Mouse (Mus musculus): ENCODE data around the gene Aqp12. TPM values are rescaled to one million over a fixed set of nuclear protein-coding genes. Genes with fewer than 3 reads are reported as not detected.

Aqp12 gene
- polyA plus RNA-seq, 1 experiment from 2014 or later, result not detected

DNA sequence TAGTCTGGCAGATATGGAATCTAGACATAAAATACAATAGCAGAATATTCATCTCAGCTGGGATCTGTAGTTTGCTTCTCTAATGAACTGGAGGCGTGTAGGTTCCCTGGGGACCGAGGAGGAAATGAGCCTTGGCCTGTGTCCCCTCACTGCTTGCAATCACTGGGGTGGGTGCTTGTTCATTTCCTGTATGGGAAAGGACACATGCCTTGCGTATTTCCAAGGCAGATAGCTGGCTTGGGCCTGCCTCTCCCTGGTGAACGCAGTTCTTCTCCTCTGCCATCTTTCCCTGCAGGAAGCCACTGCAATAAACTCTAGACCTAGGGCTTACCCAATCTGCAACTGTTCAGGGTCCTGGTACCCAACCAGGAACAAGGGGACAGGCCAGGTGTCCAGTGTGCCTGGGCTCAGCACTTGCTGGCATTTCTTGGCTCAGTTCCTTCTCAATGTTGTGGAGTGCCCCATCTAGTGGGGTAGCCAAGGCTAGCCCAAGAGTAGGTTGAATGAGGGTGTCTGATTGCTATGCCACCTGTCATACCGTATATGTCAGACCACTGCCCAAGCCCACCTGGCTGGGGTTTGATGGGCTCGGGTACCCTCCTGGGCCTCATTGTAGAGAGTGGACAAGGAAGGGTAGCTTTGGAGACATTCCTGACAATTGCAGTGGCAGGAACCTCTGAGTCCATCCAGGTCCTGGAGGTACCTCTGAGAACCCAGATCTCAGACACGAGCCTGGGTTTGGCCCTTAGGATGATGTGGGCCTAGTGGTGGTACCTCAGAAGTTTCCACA, 24.9 kb upstream of the Aqp12 start:
- Histone ChIP-seq H3K4me1 (replicated peaks; ENCODE audit: control insufficient read depth, insufficient read depth, low read length) (peaks cover 10% of the 10 kb centered on the region), H3K9ac (ENCODE audit: low read length) (no peak overlapping the region), H3K4me2 (ENCODE audit: low read depth, low read length) (no peak overlapping the region), H3K4me3 (ENCODE audit: low read length) (no peak overlapping the region), H3K36me3 (ENCODE audit: control insufficient read depth, insufficient read depth, low read length) (no peaks in the 10 kb centered on the region), H3K27ac (ENCODE audit: low read length) (no peak overlapping the region), H3K27me3 (ENCODE audit: control insufficient read depth, insufficient read depth, low read depth, low read length) (no peaks in the 10 kb centered on the region; the same call in 1 of the 2 replicates), H3K9me3 (ENCODE audit: control insufficient read depth, low read length) (no peaks in the 10 kb centered on the region)
- 71% methylated on average over 7 of the region's 7 CpGs for WGBS
- ATAC-seq (ENCODE audit: low read depth), result no peak

DNA sequence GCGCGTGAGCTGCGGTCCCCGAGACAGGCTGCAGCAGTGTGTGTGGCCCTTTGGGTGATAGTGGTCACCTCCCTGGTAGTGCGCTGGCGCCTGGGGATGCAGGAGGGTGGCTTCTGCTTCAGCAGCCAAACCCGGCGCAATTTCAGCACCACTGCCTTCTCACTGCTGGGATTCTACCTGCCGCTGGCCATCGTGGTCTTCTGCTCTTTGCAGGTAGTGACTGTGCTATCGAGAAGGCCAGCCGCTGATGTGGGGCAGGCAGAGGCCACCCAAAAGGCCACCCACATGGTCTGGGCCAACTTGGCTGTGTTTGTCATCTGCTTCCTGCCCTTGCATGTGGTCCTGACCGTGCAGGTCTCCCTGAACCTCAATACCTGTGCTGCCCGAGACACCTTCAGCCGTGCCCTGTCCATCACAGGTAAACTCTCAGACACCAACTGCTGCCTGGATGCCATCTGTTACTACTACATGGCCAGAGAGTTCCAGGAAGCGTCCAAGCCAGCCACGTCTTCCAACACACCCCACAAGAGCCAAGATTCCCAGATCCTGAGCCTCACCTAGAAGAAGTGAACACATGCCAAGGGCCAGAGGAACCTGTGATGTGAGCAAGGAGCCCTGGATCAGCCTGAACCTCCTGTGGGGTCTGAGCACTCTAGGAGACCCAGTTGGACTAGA, 23.1 kb upstream of the Aqp12 start:
- no peaks in the 10 kb centered on the region; the same call in 1 of the 2 replicates for H3K27me3 ChIP-seq (ENCODE audit: control insufficient read depth, insufficient read depth, low read depth, low read length)
- no peaks in the 10 kb centered on the region for H3K36me3 ChIP-seq (ENCODE audit: control insufficient read depth, insufficient read depth, low read length)
- no peak overlapping the region for H3K4me3 ChIP-seq (ENCODE audit: low read length)
- WGBS, result 91% methylated on average over 17 of the region's 17 CpGs
- H3K27ac ChIP-seq (ENCODE audit: low read length), result no peak overlapping the region
- H3K4me2 ChIP-seq (ENCODE audit: low read depth, low read length), result no peak overlapping the region
- peaks cover 10% of the 10 kb centered on the region for H3K4me1 ChIP-seq (replicated peaks; ENCODE audit: control insufficient read depth, insufficient read depth, low read length)
- ATAC-seq (ENCODE audit: low read depth), result no peak
- no peaks in the 10 kb centered on the region for H3K9me3 ChIP-seq (ENCODE audit: control insufficient read depth, low read length)
- H3K9ac ChIP-seq (ENCODE audit: low read length), result no peak overlapping the region

- 83% methylated on average over 5 of the region's 5 CpGs for WGBS
Observed at GRCm38 (mm10) chr1:92984999-92985398, 21.1 kb upstream of the Aqp12 start.

DNA sequence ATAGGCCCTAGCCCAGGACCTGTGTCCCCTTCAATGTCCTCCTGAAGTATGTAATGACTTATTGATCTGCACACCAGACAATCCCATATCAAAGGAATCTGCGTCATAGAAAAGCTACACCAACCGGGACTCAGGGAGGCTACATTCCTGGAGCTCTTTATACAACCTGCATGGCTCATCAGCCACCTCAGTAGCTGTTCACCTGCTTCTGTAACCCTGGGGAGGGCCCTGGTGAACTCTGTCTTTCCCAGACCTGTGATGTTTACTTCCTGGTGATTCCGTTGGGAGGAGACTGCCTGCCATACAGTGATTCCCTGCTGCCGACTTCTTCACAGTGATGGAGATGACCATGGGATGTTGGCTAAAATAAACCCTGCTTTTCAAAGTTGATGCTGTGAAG, 17.2 kb upstream of the Aqp12 start:
- WGBS, result 46% methylated on average over 4 of the region's 4 CpGs

More at GRCm38 (mm10) chr1:92984999-92985398, 21.1 kb upstream of the Aqp12 start:
- Histone ChIP-seq H3K9me3 (ENCODE audit: control insufficient read depth, low read length) (no peaks in the 10 kb centered on the region), H3K27me3 (ENCODE audit: control insufficient read depth, insufficient read depth, low read depth, low read length) (no peaks in the 10 kb centered on the region), H3K4me1 (replicated peaks; ENCODE audit: control insufficient read depth, insufficient read depth, low read length) (no peaks in the 10 kb centered on the region), H3K36me3 (ENCODE audit: control insufficient read depth, insufficient read depth, low read length) (no peaks in the 10 kb centered on the region), H3K4me3 (ENCODE audit: low read length) (no peak overlapping the region), H3K4me2 (ENCODE audit: low read depth, low read length) (no peak overlapping the region), H3K27ac (ENCODE audit: low read length) (no peak overlapping the region), H3K9ac (ENCODE audit: low read length) (no peak overlapping the region)
- ATAC-seq (ENCODE audit: low read depth), result no peak

DNA sequence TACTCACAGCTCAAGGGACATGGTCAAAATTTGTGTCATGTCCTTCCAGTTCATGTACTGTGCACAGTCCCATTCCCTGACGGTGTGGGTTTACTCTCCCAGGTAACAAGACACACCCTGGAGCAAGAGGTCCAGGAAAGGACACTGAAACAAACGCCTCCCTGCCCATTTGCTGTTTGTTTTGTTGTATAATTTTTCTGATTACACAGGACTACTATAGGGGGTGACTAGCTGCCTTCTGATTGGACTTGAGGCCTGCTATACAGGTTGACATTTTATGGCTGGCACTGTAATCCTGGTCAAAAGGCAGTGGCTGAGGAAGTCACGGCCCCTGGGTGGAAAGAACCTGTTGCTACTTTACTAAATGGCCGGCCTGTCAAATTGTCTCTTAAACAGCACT, 16.2 kb upstream of the Aqp12 start:
- 42% methylated on average over 4 of the region's 4 CpGs for WGBS
- H3K4me2 ChIP-seq (ENCODE audit: low read depth, low read length), result no peak overlapping the region

More for the DNA sequence above, 17.2 kb upstream of the Aqp12 start:
- H3K27me3 ChIP-seq (ENCODE audit: control insufficient read depth, insufficient read depth, low read depth, low read length), result no peaks in the 10 kb centered on the region
- ATAC-seq (ENCODE audit: low read depth), result no peak
- H3K9me3 ChIP-seq (ENCODE audit: control insufficient read depth, low read length), result no peaks in the 10 kb centered on the region
- no peaks in the 10 kb centered on the region for H3K36me3 ChIP-seq (ENCODE audit: control insufficient read depth, insufficient read depth, low read length)
- H3K27ac ChIP-seq (ENCODE audit: low read length), result no peak overlapping the region
- no peak overlapping the region for H3K4me2 ChIP-seq (ENCODE audit: low read depth, low read length)
- no peak overlapping the region for H3K4me3 ChIP-seq (ENCODE audit: low read length)
- no peaks in the 10 kb centered on the region for H3K4me1 ChIP-seq (replicated peaks; ENCODE audit: control insufficient read depth, insufficient read depth, low read length)
- H3K9ac ChIP-seq (ENCODE audit: low read length), result no peak overlapping the region

DNA sequence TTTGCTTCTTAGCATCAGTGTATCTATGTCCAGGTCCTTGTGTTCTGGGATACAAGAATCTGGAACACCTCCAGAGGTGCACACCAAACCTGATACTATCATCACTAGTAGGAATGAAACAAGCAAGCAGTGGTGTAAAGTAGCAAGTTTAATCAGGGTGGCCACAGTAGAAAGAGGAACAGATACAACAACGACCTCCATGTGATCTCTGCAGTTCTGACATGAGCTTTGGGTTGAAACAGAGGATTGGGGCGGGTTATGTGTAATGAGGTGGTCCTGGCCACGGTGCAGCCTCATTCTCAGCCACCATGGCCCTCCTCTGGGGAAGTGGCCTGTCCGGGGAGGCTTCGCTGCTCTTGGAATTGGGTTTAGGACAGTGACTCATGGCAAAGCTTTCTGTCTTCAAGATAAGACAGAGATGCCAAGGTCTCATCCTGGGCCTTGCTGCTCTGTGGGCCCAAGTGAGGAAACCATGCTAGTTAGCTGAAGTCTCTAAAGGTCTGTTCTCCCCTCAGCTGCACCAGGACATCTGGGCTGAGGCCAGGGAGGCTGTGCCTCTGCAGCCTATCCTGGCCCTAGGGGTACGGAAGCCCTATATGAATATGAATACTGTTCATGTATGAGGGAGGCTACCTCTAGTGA, 13.8 kb upstream of the Aqp12 start:
- Histone ChIP-seq H3K27me3 (ENCODE audit: control insufficient read depth, insufficient read depth, low read depth, low read length) (no peaks in the 10 kb centered on the region), H3K9me3 (ENCODE audit: control insufficient read depth, low read length) (no peaks in the 10 kb centered on the region), H3K36me3 (ENCODE audit: control insufficient read depth, insufficient read depth, low read length) (no peaks in the 10 kb centered on the region), H3K4me1 (replicated peaks; ENCODE audit: control insufficient read depth, insufficient read depth, low read length) (no peaks in the 10 kb centered on the region), H3K4me3 (ENCODE audit: low read length) (no peak overlapping the region), H3K9ac (ENCODE audit: low read length) (no peak overlapping the region), H3K27ac (ENCODE audit: low read length) (no peak overlapping the region), H3K4me2 (ENCODE audit: low read depth, low read length) (no peak overlapping the region)
- no peak for ATAC-seq (ENCODE audit: low read depth)
- WGBS, result 77% methylated on average over 6 of the region's 6 CpGs

More for the DNA sequence above, 16.2 kb upstream of the Aqp12 start:
- Histone ChIP-seq H3K9me3 (ENCODE audit: control insufficient read depth, low read length) (no peaks in the 10 kb centered on the region), H3K27ac (ENCODE audit: low read length) (no peak overlapping the region), H3K36me3 (ENCODE audit: control insufficient read depth, insufficient read depth, low read length) (no peaks in the 10 kb centered on the region), H3K4me3 (ENCODE audit: low read length) (no peak overlapping the region), H3K4me1 (replicated peaks; ENCODE audit: control insufficient read depth, insufficient read depth, low read length) (no peaks in the 10 kb centered on the region), H3K9ac (ENCODE audit: low read length) (no peak overlapping the region), H3K27me3 (ENCODE audit: control insufficient read depth, insufficient read depth, low read depth, low read length) (no peaks in the 10 kb centered on the region)
- no peak for ATAC-seq (ENCODE audit: low read depth)

GRCm38 (mm10) chr1:92992880-92993279, 13.3 kb upstream of the Aqp12 start:
- WGBS, result 70% methylated on average over 2 of the region's 2 CpGs
- Histone ChIP-seq H3K4me3 (ENCODE audit: low read length) (no peak overlapping the region), H3K36me3 (ENCODE audit: control insufficient read depth, insufficient read depth, low read length) (no peaks in the 10 kb centered on the region), H3K27me3 (ENCODE audit: control insufficient read depth, insufficient read depth, low read depth, low read length) (no peaks in the 10 kb centered on the region), H3K9ac (ENCODE audit: low read length) (no peak overlapping the region), H3K9me3 (ENCODE audit: control insufficient read depth, low read length) (no peaks in the 10 kb centered on the region), H3K4me1 (replicated peaks; ENCODE audit: control insufficient read depth, insufficient read depth, low read length) (no peaks in the 10 kb centered on the region), H3K27ac (ENCODE audit: low read length) (no peak overlapping the region), H3K4me2 (ENCODE audit: low read depth, low read length) (no peak overlapping the region)
- no peak for ATAC-seq (ENCODE audit: low read depth)

DNA sequence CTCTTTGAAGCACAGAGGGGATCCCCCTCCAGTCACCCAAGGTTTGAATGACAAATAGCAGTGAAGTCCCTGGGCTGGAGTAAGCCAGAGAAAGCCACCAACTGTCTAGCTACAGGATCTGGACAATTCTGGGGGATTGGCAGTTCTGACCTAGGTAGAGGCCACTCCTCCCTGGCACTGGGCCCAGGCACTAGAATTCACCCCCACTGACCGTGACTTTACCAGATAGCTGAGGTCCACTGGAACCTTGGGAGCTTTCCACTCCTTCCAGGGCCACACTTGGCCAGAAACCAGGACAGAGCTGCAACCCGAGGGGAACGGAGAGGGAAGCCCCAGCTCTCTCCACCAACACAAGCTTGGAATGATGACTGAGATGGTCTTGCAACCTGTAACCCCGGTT, 3.1 kb downstream of the Aqp12 start:
- 32% methylated on average over 4 of the region's 4 CpGs for WGBS
- Histone ChIP-seq H3K9me3 (ENCODE audit: control insufficient read depth, low read length) (no peaks in the 10 kb centered on the region), H3K4me2 (ENCODE audit: low read depth, low read length) (no peak overlapping the region), H3K27me3 (ENCODE audit: control insufficient read depth, insufficient read depth, low read depth, low read length) (no peaks in the 10 kb centered on the region), H3K4me3 (ENCODE audit: low read length) (no peak overlapping the region), H3K27ac (ENCODE audit: low read length) (no peak overlapping the region), H3K9ac (ENCODE audit: low read length) (no peak overlapping the region), H3K4me1 (replicated peaks; ENCODE audit: control insufficient read depth, insufficient read depth, low read length) (peaks cover 3% of the 10 kb centered on the region; the same call in 1 of the 2 replicates), H3K36me3 (ENCODE audit: control insufficient read depth, insufficient read depth, low read length) (no peaks in the 10 kb centered on the region)
- peak; percentile 32; the same call in 1 of the 2 replicates for ATAC-seq (ENCODE audit: low read depth)

- no peak overlapping the region for H3K27ac ChIP-seq (ENCODE audit: low read length)
- H3K27me3 ChIP-seq (ENCODE audit: control insufficient read depth, insufficient read depth, low read depth, low read length), result no peaks in the 10 kb centered on the region
- no peaks in the 10 kb centered on the region for H3K36me3 ChIP-seq (ENCODE audit: control insufficient read depth, insufficient read depth, low read length)
- WGBS, result 32% methylated on average over 3 of the region's 3 CpGs
- H3K4me1 ChIP-seq (replicated peaks; ENCODE audit: control insufficient read depth, insufficient read depth, low read length), result peaks cover 3% of the 10 kb centered on the region; the same call in 1 of the 2 replicates
- H3K9ac ChIP-seq (ENCODE audit: low read length), result no peak overlapping the region
- no peak overlapping the region for H3K4me2 ChIP-seq (ENCODE audit: low read depth, low read length)
- ATAC-seq (ENCODE audit: low read depth), result no peak
- no peaks in the 10 kb centered on the region for H3K9me3 ChIP-seq (ENCODE audit: control insufficient read depth, low read length)
- no peak overlapping the region for H3K4me3 ChIP-seq (ENCODE audit: low read length)
Observed at GRCm38 (mm10) chr1:93010731-93011130, 4.6 kb downstream of the Aqp12 start.
